Mouse (Mus musculus): ENCODE data around the gene Amy2a3. TPM values are rescaled to one million over a fixed set of nuclear protein-coding genes. Genes with fewer than 3 reads are reported as not detected.
"Not testable (repeated sequence)": the region's sequence is repeated elsewhere in the genome, so short reads cannot be mapped to it uniquely, and the experiment has no call there.

The Amy2a3 gene
- polyA plus RNA-seq (2012): not detected in 2 replicates

GRCm38 (mm10) chr3:113323952-113324351 lies at the start of gene Amy2a3:
TSS of gene Amy2a3 (minus strand) at chr3:113324052.
- not testable (repeated sequence) for TF ChIP-seq GATA1 (IDR thresholded peaks at IDR 0.05; ENCODE audit: low read length)

- TF ChIP-seq GATA1 (IDR thresholded peaks at IDR 0.05; ENCODE audit: low read length): not testable (repeated sequence)
These were observed 32.7 kb upstream of the Amy2a3 start, which contains the start of gene Amy2a2 for GRCm38 (mm10) chr3:113356558-113356957. TSS of gene Amy2a2 (minus strand) at chr3:113356658.

GRCm38 (mm10) chr3:113291349-113291748 lies 32.5 kb downstream of the Amy2a3 start, which contains the start of gene Amy2a4:
TSS of gene Amy2a4 (minus strand) at chr3:113291449.
- TF ChIP-seq GATA1 (IDR thresholded peaks at IDR 0.05; ENCODE audit: low read length): not testable (repeated sequence)

Other genes with a start within 250 kb of the Amy2a3 start
- not detected in 2 replicates for gene Amy2a5, start 65.2 kb downstream of the Amy2a3 start, polyA plus RNA-seq (2012)
- not detected in 2 replicates for gene Amy2a4, start 32.6 kb downstream of the Amy2a3 start, polyA plus RNA-seq (2012)
- not detected in 2 replicates for gene Amy2a2, start 32.6 kb upstream of the Amy2a3 start, polyA plus RNA-seq (2012)
- not detected in 2 replicates for gene Amy2a1, start 208.4 kb upstream of the Amy2a3 start, polyA plus RNA-seq (2012)